ENCODE assay signal across 10 mouse cellular contexts in genomic region chr7:99360803-99361414, GRCm38 (mm10). TPM values are rescaled to one million over a fixed set of nuclear protein-coding genes. Genes with fewer than 3 reads are reported as not detected.
DNase-seq lines count a peak whose midpoint lies in the region; ATAC-seq and TF ChIP-seq lines count a peak whose summit lies in the region.
"Had no signal": no experiment of that assay in that cellular context is flagged by ENCODE, and none has a peak within 500 bp of the region (broad histone marks: within the 10 kb centered on the region; RNA-seq: fewer than 3 reads in every experiment).

No protein-coding gene starts in this region.

- H3K27ac ChIP-seq in liver, embryonic 12.5 days: peak overlapping the region; percentile 70
- no peak overlapping the region for H3K27ac ChIP-seq in liver, postnatal 0 days (ENCODE audit: low read depth)
- H3K27ac ChIP-seq in embryonic facial prominence, embryonic 12.5 days: peak overlapping the region; percentile 98
- H3K27ac ChIP-seq in hindbrain, postnatal 0 days: peak overlapping the region; percentile 86
- H3K27ac ChIP-seq in olfactory bulb, adult 2 months (ENCODE audit: insufficient read depth, low read depth, low read length): peak overlapping the region; percentile 91
- H3K27ac ChIP-seq: liver, embryonic 13.5 days had no signal

- H3K9ac ChIP-seq in liver, embryonic 12.5 days: no peak overlapping the region
- no peak overlapping the region for H3K9ac ChIP-seq in liver, postnatal 0 days (replicated peaks)
- peak overlapping the region; percentile 1; the same call in 1 of the 2 replicates for H3K9ac ChIP-seq in embryonic facial prominence, embryonic 12.5 days
- H3K9ac ChIP-seq in hindbrain, postnatal 0 days (replicated peaks; ENCODE audit: low read length): no peak overlapping the region
- H3K9ac ChIP-seq: liver, embryonic 13.5 days had no signal

- H3K4me1 ChIP-seq in liver, embryonic 12.5 days: peaks cover 24% of the 10 kb centered on the region
- H3K4me1 ChIP-seq in liver, postnatal 0 days (ENCODE audit: insufficient read depth): peaks cover 24% of the 10 kb centered on the region
- peaks cover 41% of the 10 kb centered on the region for H3K4me1 ChIP-seq in embryonic facial prominence, embryonic 12.5 days
- peaks cover 25% of the 10 kb centered on the region for H3K4me1 ChIP-seq in hindbrain, postnatal 0 days (ENCODE audit: insufficient read depth, low read length)
- H3K4me1 ChIP-seq in olfactory bulb, adult 2 months (ENCODE audit: control insufficient read depth, insufficient read depth, low read length): peaks cover 36% of the 10 kb centered on the region

- TF ChIP-seq CTCF in liver, postnatal 0 days (IDR thresholded peaks at IDR 0.05; ENCODE audit: low read depth): no peak
- TF ChIP-seq CTCF in hindbrain, postnatal 0 days (IDR thresholded peaks at IDR 0.05; ENCODE audit: low read depth): no peak
- no peak for TF ChIP-seq CTCF in olfactory bulb, adult 2 months (IDR thresholded peaks at IDR 0.05; ENCODE audit: insufficient read depth, low read depth, low read length)

- no peak for TF ChIP-seq EP300 in liver, postnatal 0 days (IDR thresholded peaks at IDR 0.05; ENCODE audit: low read depth)

- H3K4me2 ChIP-seq in liver, embryonic 12.5 days: no peak overlapping the region
- no peak overlapping the region for H3K4me2 ChIP-seq in liver, postnatal 0 days (ENCODE audit: low read depth, low read length)
- H3K4me2 ChIP-seq in embryonic facial prominence, embryonic 12.5 days (replicated peaks): peak overlapping the region; percentile 33
- H3K4me2 ChIP-seq in hindbrain, postnatal 0 days (ENCODE audit: low read depth, low read length): no peak overlapping the region
- H3K4me2 ChIP-seq: liver, embryonic 13.5 days had no signal

- TF ChIP-seq POLR2A in olfactory bulb, adult 2 months (IDR thresholded peaks at IDR 0.05; ENCODE audit: insufficient read depth, low read depth, low read length): no peak

- peaks cover 6% of the 10 kb centered on the region; the same call in 1 of the 2 replicates for H3K27me3 ChIP-seq in liver, embryonic 12.5 days (replicated peaks)
- no peaks in the 10 kb centered on the region for H3K27me3 ChIP-seq in liver, postnatal 0 days (ENCODE audit: insufficient read depth, low read length)
- no peaks in the 10 kb centered on the region for H3K27me3 ChIP-seq in embryonic facial prominence, embryonic 12.5 days
- no peaks in the 10 kb centered on the region for H3K27me3 ChIP-seq in hindbrain, postnatal 0 days (ENCODE audit: insufficient read depth, low read length)
- H3K27me3 ChIP-seq: liver, embryonic 13.5 days had no signal

- WGBS in liver, embryonic 12.5 days (ENCODE audit: insufficient replicate concordance): 47% methylated on average over 8 of the region's 8 CpGs
- 51% methylated on average over 8 of the region's 8 CpGs for WGBS in liver, postnatal 0 days (ENCODE audit: insufficient replicate concordance)
- 7% methylated on average over 8 of the region's 8 CpGs for WGBS in embryonic facial prominence, embryonic 12.5 days
- WGBS in hindbrain, postnatal 0 days: 18% methylated on average over 8 of the region's 8 CpGs
- 47% methylated on average over 8 of the region's 8 CpGs for WGBS in olfactory bulb, adult 2 months

- no peak for DNase-seq in liver, postnatal 0 days
- no peak for DNase-seq in hindbrain, postnatal 0 days (ENCODE audit: low spot score)
- DNase-seq in right cerebral cortex, postnatal 36 days (ENCODE audit: low spot score in 2 of 2): no peak
- DNase-seq in adrenal gland, postnatal 4 days (ENCODE audit: low spot score in 2 of 2): no peak
- no peak for DNase-seq in ovary, adult 18-20 months (ENCODE audit: low spot score)
- DNase-seq: liver, embryonic 13.5 days had no signal

- no peak for ATAC-seq in liver, embryonic 12.5 days
- no peak for ATAC-seq in liver, postnatal 0 days
- no peak for ATAC-seq in embryonic facial prominence, embryonic 12.5 days (ENCODE audit: insufficient number of reproducible peaks, insufficient read depth, low FRiP score, low TSS enrichment)
- no peak for ATAC-seq in hindbrain, postnatal 0 days

- H3K9me3 ChIP-seq in liver, embryonic 12.5 days (replicated peaks): no peaks in the 10 kb centered on the region
- no peaks in the 10 kb centered on the region for H3K9me3 ChIP-seq in liver, postnatal 0 days (ENCODE audit: low read length)
- no peaks in the 10 kb centered on the region for H3K9me3 ChIP-seq in embryonic facial prominence, embryonic 12.5 days
- no peaks in the 10 kb centered on the region for H3K9me3 ChIP-seq in hindbrain, postnatal 0 days (ENCODE audit: low read length)
- H3K9me3 ChIP-seq: liver, embryonic 13.5 days had no signal

- H3K4me3 ChIP-seq in liver, embryonic 12.5 days: no peak overlapping the region
- H3K4me3 ChIP-seq in liver, postnatal 0 days (ENCODE audit: low read depth, low read length): no peak overlapping the region
- H3K4me3 ChIP-seq in embryonic facial prominence, embryonic 12.5 days: no peak overlapping the region
- no peak overlapping the region for H3K4me3 ChIP-seq in hindbrain, postnatal 0 days (ENCODE audit: low read length)
- no peak overlapping the region for H3K4me3 ChIP-seq in olfactory bulb, adult 2 months (ENCODE audit: insufficient read depth, low read depth, low read length)
- H3K4me3 ChIP-seq: erythroblast, embryonic 14.5 days; liver, embryonic 13.5 days had no signal

- no peaks in the 10 kb centered on the region for H3K36me3 ChIP-seq in liver, embryonic 12.5 days
- H3K36me3 ChIP-seq in liver, postnatal 0 days (replicated peaks; ENCODE audit: insufficient read depth, low read length): no peaks in the 10 kb centered on the region
- H3K36me3 ChIP-seq in embryonic facial prominence, embryonic 12.5 days: no peaks in the 10 kb centered on the region
- no peaks in the 10 kb centered on the region for H3K36me3 ChIP-seq in hindbrain, postnatal 0 days (ENCODE audit: insufficient read depth, low read length)
- H3K36me3 ChIP-seq: liver, embryonic 13.5 days had no signal

RNA-seq across cellular contexts. Expression of gene Serpinh1, which starts 7.9 kb away (rescaled TPM):
- 249 and 251 TPM in 2 replicates for polyA plus RNA-seq in liver, embryonic 12.5 days (2016; fragmentation: Nextera tagmentation; extraction: Ambion mirVana)
- polyA plus RNA-seq in liver, postnatal 0 days (2015; fragmentation: Nextera tagmentation; extraction: Ambion mirVana): 24.0 and 29.6 TPM in 2 replicates
- 1,388 and 1,403 TPM in 2 replicates for polyA plus RNA-seq in embryonic facial prominence, embryonic 12.5 days (2016; fragmentation: Nextera tagmentation; extraction: Ambion mirVana)
- total RNA-seq in hindbrain, postnatal 0 days (2014; rRNA removed): 214 and 215 TPM in 2 replicates
- polyA plus RNA-seq in hindbrain, postnatal 0 days (2015; fragmentation: Nextera tagmentation; extraction: Ambion mirVana): 161 TPM in 2 replicates
- polyA plus RNA-seq in olfactory bulb, adult 2 months (2012; ENCODE audit: insufficient read depth, insufficient read length, low replicate concordance, missing spikeins): not detected in 2 replicates
- 100 to 1,000 TPM; 366 to 430 TPM for total RNA-seq in adrenal gland, postnatal 4 days (2021)

RNA-seq across cellular contexts. Expression of gene Gdpd5, which starts 20.3 kb away (rescaled TPM):
- 2.6 and 3.1 TPM in 2 replicates for polyA plus RNA-seq in liver, embryonic 12.5 days (2016; fragmentation: Nextera tagmentation; extraction: Ambion mirVana)
- 1.7 TPM in 2 replicates for polyA plus RNA-seq in liver, postnatal 0 days (2015; fragmentation: Nextera tagmentation; extraction: Ambion mirVana)
- 20.3 and 23.4 TPM in 2 replicates for polyA plus RNA-seq in embryonic facial prominence, embryonic 12.5 days (2016; fragmentation: Nextera tagmentation; extraction: Ambion mirVana)
- total RNA-seq in hindbrain, postnatal 0 days (2014; rRNA removed): 40.5 and 47.6 TPM in 2 replicates
- polyA plus RNA-seq in hindbrain, postnatal 0 days (2015; fragmentation: Nextera tagmentation; extraction: Ambion mirVana): 26.7 and 26.8 TPM in 2 replicates
- polyA plus RNA-seq in olfactory bulb, adult 2 months (2012; ENCODE audit: insufficient read depth, insufficient read length, low replicate concordance, missing spikeins): not detected in 2 replicates
- 10 to 100 TPM; 18.4 to 23.4 TPM for total RNA-seq in adrenal gland, postnatal 4 days (2021)
